Mouse (Mus musculus) embryonic stem cell, embryonic (primary cell): Measurements from ENCODE around the gene Ube2d1.

ENCODE experiments used
- CTCF ChIA-PET, 4 experiments: fragments of 300-600 bp in 2 of 4; fragments of 350-600 bp in 2 of 4; sonication (Branson Sonifier 250); formaldehyde crosslinking; loops; one replicate each; lab custom pipeline; 2022; ENCODE audit warnings: inconsistent platforms in 2 of 4; lab: Charles Lee
- POLR2A ChIA-PET, 4 experiments: fragments of 300-600 bp in 2 of 4; fragments of 350-600 bp in 2 of 4; sonication (Branson Sonifier 250); formaldehyde crosslinking; loops; one replicate each; lab custom pipeline; 2022; ENCODE audit warnings: antibody characterized with exemption in 4 of 4, inconsistent platforms in 1 of 4; lab: Charles Lee

Ube2d1 gene

DNA sequence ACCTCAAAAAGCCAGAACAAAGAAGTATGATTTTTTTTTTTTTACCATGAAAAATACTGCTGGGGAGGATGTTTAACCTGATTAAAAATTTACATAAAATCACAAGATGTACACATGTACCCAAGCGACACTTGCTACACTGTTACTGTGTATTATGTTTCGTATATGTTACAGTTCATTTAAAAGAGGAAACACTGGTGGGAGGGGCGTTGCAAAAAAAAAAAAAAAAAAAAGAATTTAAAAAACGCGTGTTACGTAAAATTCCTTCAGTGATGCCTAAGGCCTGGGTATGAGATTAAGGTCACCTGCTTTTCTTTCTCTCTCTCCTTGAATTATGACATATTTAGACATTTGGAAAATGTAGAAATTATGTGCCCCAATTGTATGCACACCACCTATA is 21.7 kb upstream of the Ube2d1 start:
- POLR2A ChIA-PET: interaction anchor here in 3 of 4 experiments (0.7 to 1.4 kb wide), 6 partner anchors 12 to 96 kb away, joined by 3 to 4 read pairs (median 3); partner anchors contain the start of gene Cisd1 (in 1 of the 3)
- CTCF ChIA-PET: interaction anchor here (0.6 to 1.9 kb wide), 29 partner anchors 10 to 729 kb away, joined by 3 to 12 read pairs (median 4); partner anchors contain the start of genes Ube2d1 (in 2 of the 4) and Cisd1 (in 1 of the 4)

DNA sequence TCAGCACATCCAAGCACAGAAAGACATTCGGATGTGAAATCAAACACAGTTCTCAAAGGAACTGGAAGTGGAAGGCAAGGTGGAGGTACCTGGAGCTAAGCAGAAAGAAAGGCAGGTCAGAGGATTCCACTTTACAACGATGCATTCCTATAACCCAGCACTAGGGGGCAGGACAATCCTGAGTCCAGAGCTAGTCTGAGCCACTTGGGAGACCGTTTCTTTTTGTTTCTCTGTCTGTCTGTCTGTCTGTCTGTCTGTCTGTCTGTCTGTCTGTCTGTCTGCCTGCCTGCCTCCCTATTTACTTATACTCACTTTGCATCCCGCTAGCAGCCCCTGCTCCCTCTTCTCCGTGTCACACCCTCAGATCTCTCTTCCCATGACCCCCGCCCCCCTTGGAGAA is 21.1 kb upstream of the Ube2d1 start:
- ChIA-PET CTCF (interaction anchor here (0.6 to 1.9 kb wide), 35 partner anchors 9 to 1434 kb away, joined by 3 to 12 read pairs (median 4); partner anchors contain the start of genes Ube2d1 (in 2 of the 4) and Cisd1 (in 1 of the 4)), POLR2A (interaction anchor here in 3 of 4 experiments (0.5 to 1.4 kb wide), 7 partner anchors 11 to 97 kb away, joined by 3 to 4 read pairs (median 3); partner anchors contain the start of gene Cisd1 (in 1 of the 3))

DNA sequence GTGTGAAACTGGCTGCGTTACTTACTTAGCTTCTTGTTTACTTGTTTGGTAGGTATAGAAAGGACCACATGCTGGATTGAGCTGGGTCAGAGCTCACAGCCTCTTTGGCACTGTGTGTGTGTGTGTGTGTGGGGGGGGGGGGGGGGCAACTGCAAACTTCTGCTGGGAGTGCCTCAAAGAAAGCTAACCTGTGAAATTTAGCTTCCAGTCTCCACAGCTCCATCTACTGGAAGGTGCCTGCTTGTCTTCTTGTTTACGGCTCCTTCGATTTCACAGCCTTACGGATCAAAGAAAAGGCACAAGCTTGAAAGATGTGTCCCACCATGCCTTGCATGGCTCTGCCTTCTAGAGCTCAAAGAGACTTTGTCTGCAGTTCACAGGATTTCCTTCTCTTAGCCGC is 17.4 kb upstream of the Ube2d1 start:
- CTCF ChIA-PET: interaction anchor here (0.5 to 1.5 kb wide), 41 partner anchors 9 to 1510 kb away, joined by 3 to 18 read pairs (median 3); no protein-coding TSS in a partner anchor
- POLR2A ChIA-PET: interaction anchor here in 2 of 4 experiments (0.7 to 1.3 kb wide), 7 partner anchors 11 to 180 kb away, joined by 3 to 4 read pairs (median 3); no protein-coding TSS in a partner anchor

DNA sequence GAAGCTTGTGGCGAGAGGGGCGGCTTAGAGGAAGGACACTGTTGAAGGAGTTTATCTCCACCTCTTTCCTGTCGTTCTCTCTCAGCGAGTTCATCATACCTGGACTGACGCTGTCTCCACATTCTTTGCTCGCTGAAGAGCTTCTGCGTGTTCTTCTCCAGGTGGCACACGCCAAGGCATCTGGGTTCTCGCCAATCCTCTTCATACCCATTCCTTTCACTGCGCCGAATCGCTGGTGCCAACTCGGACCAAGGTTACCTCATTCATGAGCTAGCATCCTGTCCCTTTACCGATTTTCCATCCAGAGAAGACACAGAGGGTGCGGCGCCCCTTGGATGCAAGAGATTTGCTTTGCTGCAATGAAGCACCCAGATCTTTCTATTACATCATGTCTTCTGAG is 15.1 kb upstream of the Ube2d1 start:
- CTCF ChIA-PET: interaction anchor here in 2 of 4 experiments (0.6 to 1.0 kb wide), 3 partner anchors 26 to 1728 kb away, joined by 3 to 4 read pairs (median 3); no protein-coding TSS in a partner anchor
- POLR2A ChIA-PET: interaction anchor here in 2 of 4 experiments (0.6 to 1.1 kb wide), 2 partner anchors 14 to 17 kb away, joined by 3 read pairs; no protein-coding TSS in a partner anchor

DNA sequence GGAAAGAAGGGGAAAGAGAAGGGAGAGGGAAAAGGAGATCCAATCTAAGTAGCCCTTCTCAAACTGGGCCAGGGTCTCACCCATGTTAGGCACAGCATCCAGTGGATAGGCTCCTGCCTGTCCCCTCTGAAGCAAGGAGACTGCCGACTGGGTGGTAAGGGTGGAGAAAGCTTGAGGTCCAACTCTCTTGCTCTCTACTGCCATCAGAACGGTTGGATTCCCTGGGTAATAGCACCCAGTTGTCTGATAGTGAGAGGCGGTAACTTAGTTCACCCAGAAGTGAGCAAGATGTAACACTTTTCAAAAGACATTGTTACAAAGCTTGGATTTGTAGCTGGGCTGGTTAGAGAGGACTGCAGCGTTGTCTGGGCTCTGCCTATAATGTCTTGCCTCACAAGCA is 8.2 kb upstream of the Ube2d1 start:
- ChIA-PET CTCF (interaction anchor here (0.6 to 2.1 kb wide), 8 partner anchors 9 to 100 kb away, joined by 3 to 13 read pairs (median 8); no protein-coding TSS in a partner anchor), POLR2A (interaction anchor here in 2 of 4 experiments (0.6 to 1.2 kb wide), 3 partner anchors 9 to 59 kb away, joined by 3 read pairs; no protein-coding TSS in a partner anchor)

DNA sequence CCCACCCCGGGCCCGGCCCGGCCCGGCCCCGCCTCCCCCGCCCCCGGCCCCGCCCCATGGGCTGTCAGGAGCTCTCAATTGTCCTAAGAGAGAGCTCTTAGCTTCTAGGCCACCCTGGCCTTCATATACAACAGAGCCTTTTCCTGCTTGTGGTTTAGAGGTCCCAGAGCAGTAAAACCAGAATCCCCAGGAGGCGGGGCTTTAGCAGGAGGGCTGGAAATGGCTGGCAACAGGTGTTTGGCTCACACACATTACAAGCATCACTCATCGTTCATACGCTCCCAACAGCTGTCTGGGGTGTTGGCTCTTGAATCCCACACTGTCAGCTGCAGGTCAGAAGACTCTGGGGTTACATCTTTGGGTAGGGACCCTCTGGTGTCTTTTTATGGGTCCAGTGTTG is 7.2 kb upstream of the Ube2d1 start:
- ChIA-PET POLR2A (interaction anchor here (0.6 to 1.3 kb wide), 7 partner anchors 10 to 185 kb away, joined by 3 to 4 read pairs (median 3); partner anchors contain the start of gene Cisd1 (in 1 of the 4)), CTCF (interaction anchor here (0.6 to 2.1 kb wide), 9 partner anchors 10 to 740 kb away, joined by 4 to 13 read pairs (median 8); no protein-coding TSS in a partner anchor)

DNA sequence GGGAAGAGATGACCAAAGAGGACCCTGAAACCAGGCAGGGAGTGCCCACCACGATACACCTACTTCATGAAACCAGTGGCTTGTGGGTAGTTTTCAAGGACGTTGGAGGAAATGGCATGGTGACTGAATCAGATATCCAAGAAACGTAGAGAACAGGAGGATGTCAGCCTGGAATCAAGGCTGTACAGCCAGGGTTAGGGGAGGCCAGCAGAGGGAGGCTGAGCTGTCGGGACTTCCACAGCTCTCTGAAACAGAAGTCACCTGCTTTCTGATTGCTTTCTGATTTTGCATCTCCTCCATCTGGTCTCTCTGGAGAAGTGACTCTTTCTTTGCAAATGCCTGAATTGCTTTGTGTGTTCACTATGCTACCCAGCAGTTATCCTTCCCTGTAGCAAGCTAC is 6.7 kb upstream of the Ube2d1 start:
- ChIA-PET CTCF (interaction anchor here (0.6 to 2.1 kb wide), 5 partner anchors 11 to 106 kb away, joined by 4 to 10 read pairs (median 8); no protein-coding TSS in a partner anchor), POLR2A (interaction anchor here (0.6 to 1.3 kb wide), 5 partner anchors 11 to 185 kb away, joined by 3 to 4 read pairs (median 4); partner anchors contain the start of gene Cisd1 (in 1 of the 4))

DNA sequence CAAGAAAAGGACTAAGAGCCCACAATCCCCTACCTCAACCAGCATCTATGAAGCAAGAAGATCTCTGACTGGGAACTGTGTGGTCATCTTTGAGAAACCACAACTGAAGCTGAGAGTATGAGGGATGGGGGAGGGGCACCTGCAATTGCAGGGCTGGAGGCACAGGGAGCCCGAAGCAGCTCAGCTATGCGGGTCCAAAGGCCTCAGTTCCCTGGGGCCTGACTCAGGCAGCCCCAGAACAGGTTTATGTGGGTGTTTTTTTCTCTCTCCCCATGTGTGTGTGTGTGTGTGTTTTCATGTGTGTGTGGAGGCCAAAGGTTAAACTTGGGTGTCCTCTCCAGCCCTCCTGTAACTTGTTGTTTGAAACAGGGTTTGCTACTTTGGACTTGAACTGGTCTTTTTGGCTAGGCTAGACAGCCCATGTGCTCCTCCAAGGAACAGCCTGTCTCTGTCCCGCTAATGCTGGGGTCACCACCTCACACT is 6.2 kb upstream of the Ube2d1 start:
- POLR2A ChIA-PET: interaction anchor here in 2 of 4 experiments (1.1 to 1.2 kb wide), 2 partner anchors 52 to 53 kb away, joined by 3 read pairs; partner anchors contain the start of gene Cisd1 (in 1 of the 2)

DNA sequence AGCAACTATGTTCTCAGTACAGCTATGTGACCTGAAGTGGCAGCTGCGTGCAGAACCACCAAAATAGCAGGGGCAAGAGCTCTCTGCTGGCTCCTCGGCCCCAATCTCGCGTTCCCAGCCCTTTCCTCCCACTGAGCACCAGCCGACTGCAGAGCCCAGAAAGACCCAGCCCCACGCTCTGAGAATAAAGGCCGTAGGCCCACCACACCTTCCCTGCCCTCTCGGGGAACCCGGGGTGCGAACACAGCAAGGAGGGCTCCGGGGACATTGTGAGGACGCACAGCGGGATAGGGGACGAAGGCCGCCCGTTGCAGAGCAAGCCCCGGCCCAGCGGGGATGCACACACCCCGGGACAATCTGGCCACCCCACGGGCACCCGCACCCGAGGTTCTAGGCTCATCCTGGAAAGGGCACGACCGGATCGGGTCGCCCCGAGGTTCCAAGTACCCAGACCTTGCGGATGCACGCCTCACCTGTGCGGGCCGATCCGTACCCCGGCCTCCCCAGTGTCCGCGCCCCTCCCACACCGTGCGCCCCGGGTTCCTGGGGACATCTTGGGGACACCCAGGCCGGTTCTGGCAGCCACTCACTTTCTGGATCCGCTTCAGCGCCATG is 444 bp downstream of the Ube2d1 start:
- ChIA-PET CTCF (interaction anchor here in 2 of 4 experiments (0.8 to 2.4 kb wide), 3 partner anchors 22 to 42 kb away, joined by 3 to 7 read pairs (median 5); no protein-coding TSS in a partner anchor), POLR2A (interaction anchor here in 2 of 4 experiments (0.8 to 1.8 kb wide), 10 partner anchors 8 to 1422 kb away, joined by 3 to 7 read pairs (median 3); partner anchors contain the start of genes Cisd1 (in 1 of the 2) and Ipmk (in 1 of the 2))

More for the DNA sequence above, 6.2 kb upstream of the Ube2d1 start:
- CTCF ChIA-PET: interaction anchor here in 1 of 4 experiments (1.4 to 1.7 kb wide), 2 partner anchors 11 to 15 kb away, joined by 9 to 10 read pairs; no protein-coding TSS in a partner anchor

DNA sequence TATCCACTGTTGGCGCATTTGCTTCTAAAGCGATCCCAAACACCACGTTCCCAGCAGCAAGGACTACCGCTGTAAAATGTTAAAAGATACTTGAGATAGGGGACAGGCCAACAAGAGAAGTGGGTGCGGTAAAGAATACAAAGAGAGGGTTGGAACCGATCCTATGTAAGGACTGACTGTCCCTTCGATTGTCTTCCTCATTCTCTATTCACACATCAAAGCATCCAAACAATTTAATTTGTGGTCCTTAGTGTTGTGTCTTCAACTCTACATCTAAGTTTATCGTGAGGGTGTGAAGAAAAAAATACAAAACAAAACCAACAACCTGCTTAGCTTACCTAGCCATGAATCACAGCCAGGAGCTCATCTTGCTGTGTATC is 941 bp downstream of the Ube2d1 start:
- CTCF ChIA-PET: interaction anchor here in 1 of 4 experiments (0.8 to 2.4 kb wide), 2 partner anchors 22 to 43 kb away, joined by 3 to 7 read pairs; no protein-coding TSS in a partner anchor
- POLR2A ChIA-PET: interaction anchor here in 2 of 4 experiments (0.8 to 1.8 kb wide), 10 partner anchors 9 to 1421 kb away, joined by 3 to 7 read pairs (median 3); partner anchors contain the start of genes Cisd1 (in 1 of the 2) and Ipmk (in 1 of the 2)

DNA sequence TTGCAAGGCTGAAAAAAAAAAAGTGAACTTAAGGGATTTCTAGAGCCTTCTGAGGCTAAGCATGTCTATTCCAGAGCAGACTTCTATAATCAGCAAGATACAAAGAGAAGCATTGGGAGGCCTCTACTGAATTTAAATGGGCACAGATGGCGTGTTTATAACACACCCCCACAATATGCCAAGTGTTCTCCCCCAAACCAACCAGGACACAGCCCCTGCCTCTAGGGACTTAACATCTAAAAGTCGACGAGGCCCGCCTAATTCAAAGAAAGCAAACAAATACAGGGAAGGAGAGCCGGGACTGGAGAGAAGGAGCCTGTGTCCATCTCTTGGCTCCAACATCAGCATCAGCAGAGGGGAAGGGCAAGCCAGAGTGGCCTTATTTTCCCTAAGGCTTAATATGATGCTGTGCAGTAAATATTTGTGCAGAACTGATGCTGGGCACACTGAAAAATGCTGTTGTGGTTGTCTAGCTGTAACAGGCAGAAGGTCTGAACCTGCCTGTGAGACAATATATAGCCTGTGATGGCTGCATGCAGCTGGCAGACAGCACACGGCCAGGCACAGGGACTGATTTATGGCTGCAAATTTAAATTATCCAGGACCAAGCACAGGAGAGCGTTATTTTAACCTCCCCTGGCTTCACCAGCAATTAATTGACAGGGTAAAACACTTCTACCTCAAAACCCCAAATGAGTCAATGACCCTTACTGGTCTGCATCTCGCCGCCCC is 11.9 kb downstream of the Ube2d1 start:
- CTCF ChIA-PET: interaction anchor here in 1 of 4 experiments (0.6 kb wide), 1 partner anchor 55 kb away, joined by 7 read pairs; no protein-coding TSS in a partner anchor
- POLR2A ChIA-PET: interaction anchor here in 2 of 4 experiments (0.5 to 1.6 kb wide), 2 partner anchors 10 to 266 kb away, joined by 3 to 7 read pairs; no protein-coding TSS in a partner anchor

DNA sequence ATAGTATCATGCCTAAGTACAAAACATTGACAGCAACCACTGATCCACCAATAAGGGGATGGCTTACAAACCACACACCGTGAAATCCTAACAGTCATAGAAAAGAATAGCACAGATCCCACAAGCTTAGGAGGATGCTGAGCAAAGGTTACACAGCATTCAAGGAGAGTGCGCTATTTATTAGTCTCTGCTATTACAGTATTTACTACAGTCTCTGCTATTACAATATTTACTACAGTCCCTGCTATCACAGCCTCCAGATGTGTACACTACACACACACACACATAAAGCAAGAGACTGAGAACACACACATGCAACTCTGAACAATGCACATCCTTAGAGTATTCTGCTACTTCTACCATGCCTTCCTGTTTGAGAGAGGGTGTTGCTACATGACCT is 17.1 kb downstream of the Ube2d1 start:
- POLR2A ChIA-PET: interaction anchor here in 1 of 4 experiments (1.0 to 1.2 kb wide), 3 partner anchors 9 to 20 kb away, joined by 3 to 6 read pairs (median 4); no protein-coding TSS in a partner anchor
- CTCF ChIA-PET: no interaction called here

DNA sequence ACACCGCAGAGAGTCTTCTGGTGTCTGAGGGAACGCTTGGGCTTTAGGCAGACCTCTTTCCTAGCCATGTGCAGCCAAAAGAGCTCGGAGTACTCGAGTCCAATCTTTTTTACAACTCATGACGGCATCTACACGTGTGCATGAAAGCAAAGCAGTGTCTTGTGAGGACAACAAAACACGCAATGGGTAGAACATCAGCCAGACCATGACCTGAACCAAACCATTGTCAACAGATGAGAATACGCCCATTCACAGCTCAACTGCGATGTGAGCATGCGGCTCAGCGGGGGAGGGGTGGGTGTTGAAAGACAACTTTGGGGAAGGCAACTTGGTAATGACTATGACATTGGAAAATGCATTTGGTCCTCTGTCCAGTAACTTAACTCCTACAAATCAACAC is 17.6 kb downstream of the Ube2d1 start:
- POLR2A ChIA-PET: interaction anchor here in 1 of 4 experiments (1.0 to 1.2 kb wide), 3 partner anchors 9 to 20 kb away, joined by 3 to 6 read pairs (median 4); no protein-coding TSS in a partner anchor
- CTCF ChIA-PET: interaction anchor here in 1 of 4 experiments (0.7 kb wide), 2 partner anchors 24 to 213 kb away, joined by 3 read pairs; no protein-coding TSS in a partner anchor

DNA sequence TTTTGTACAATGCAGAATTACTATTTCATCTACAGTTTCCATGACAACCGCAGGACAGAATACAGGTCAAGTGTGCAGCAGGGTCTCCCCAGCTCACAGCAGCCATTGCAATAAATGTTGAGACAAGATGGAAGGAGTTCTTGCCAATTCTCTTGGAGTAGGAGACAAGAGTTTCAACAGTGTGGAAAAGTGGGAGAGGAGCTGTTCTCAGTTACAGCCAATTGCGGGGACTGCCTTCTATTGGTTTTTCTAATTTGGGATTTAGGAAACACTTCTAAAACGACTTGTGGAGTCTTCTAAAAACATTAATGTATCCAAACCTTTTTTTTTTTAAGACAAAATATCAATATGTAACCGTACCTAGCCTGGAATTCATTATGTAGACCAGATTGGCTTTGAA is 20.0 kb downstream of the Ube2d1 start:
- POLR2A ChIA-PET: no interaction called here
- CTCF ChIA-PET: no interaction called here

DNA sequence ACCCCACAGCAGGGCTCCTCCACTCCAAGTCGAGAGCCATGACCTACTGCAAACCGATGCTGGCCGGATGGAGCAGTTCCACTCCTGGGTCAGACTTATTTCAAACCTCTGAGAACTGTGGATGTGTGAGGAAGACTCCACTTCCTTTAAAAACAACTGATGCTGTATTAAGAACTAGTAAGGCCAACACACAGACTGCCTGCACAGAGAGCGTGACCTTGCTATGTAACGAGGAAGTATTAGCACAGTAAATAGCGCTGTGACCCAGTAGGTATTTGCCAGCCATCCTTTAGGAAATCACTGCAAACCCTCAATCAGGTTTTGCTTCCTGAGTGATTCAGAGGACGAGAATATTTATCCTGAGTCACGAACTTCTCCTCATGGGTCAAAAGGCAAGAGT is 23.4 kb downstream of the Ube2d1 start:
- POLR2A ChIA-PET: no interaction called here
- CTCF ChIA-PET: no interaction called here

DNA sequence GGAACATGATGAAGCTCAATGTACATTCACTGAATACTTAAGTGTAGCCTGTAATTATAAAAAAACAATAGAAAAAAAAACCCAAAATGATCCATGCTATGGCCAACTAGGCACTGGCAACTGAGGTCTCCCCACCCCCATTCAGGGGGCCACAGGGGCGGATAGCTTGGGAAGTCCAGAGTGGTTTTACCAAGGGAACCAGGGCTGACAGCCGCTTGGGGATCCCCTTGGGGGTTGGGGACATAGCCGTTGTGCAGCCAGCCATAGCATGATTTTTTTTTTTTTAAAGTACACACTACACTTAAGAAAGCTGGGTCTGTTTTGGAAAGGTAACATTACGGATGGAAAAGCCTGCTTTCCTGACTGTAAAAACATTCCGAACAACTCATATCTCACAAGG is 26.1 kb downstream of the Ube2d1 start:
- POLR2A ChIA-PET: interaction anchor here in 1 of 4 experiments (1.0 to 1.5 kb wide), 3 partner anchors 9 to 15 kb away, joined by 3 to 6 read pairs (median 4); no protein-coding TSS in a partner anchor
- CTCF ChIA-PET: interaction anchor here in 2 of 4 experiments (1.2 to 1.3 kb wide), 2 partner anchors 33 to 44 kb away, joined by 3 read pairs; no protein-coding TSS in a partner anchor

DNA sequence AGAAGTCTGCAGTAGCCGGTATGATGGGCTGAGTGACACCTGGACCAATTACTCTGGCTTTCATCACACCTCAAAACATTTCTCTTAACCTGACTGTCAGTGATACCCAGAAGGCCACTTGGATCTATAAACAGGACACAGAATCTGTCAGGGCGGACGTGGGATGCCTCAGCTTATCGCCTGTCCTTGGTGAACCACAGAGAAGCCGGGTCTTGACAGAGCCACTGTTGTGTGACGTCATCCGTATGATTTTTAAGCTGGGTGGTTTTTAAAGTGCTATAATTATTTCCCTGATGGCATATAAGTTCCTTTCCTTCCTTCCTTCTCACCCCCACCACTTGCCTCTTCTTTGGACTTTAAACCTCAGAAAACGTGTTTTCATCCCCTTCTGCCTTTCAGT is 26.5 kb downstream of the Ube2d1 start:
- CTCF ChIA-PET: interaction anchor here in 2 of 4 experiments (1.2 to 1.3 kb wide), 2 partner anchors 33 to 44 kb away, joined by 3 read pairs; no protein-coding TSS in a partner anchor

More for the DNA sequence above, 26.5 kb downstream of the Ube2d1 start:
- POLR2A ChIA-PET: interaction anchor here in 1 of 4 experiments (1.0 to 1.5 kb wide), 3 partner anchors 9 to 15 kb away, joined by 3 to 6 read pairs (median 4); no protein-coding TSS in a partner anchor
